Mouse (Mus musculus): ENCODE measurements around the gene Rarg. TPM values are rescaled to one million over a fixed set of nuclear protein-coding genes. Genes with fewer than 3 reads are reported as not detected.
A peak's percentile ranks its signal among the peaks of the same experiment; 100 is the strongest.

The Rarg gene
- polyA plus RNA-seq, 1 experiment from 2014 or later = 32.0 TPM

DNA sequence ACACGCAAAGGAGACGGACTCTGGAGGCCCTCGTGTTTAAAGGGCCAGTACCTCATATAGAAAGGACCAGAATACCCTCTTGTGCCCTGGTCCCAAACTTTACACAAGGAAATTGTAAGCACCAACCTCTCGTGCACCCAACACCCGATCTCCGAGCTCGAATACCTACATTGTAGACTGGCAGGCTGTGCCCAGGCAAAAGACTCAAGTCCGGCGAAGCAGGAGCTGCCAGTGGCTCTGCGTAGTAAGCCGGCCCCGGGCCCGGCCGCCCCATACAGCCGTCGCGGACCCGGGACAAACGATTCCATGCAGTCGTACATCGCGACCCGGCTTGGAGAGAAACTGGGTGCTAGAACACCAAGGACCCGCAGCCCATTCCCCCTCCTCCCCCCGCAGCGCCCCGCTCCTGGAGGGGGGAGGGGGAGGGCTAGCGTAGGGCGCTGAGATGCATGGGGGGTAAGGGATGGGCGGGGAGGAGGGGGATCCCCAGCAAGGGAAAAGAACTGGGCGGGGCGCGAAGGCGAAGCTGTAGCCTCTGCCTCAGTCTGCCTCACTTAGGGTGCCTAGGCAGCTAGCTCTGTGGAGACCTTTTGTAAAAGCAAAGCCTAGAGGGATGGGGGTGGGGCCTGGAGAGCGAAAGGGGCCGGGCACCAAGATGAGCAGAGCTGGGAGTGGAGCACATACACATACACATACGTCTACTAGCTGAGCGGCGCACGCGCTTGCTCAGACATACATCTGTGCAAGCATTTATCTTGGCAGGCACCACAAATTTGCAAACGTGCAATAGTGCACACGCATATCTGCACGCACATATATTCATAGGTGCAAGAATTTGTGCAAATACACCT, 11.2 kb downstream of the Rarg start:
- TF ChIP-seq CTCF (IDR thresholded peaks at IDR 0.05) = no peak
- in situ Hi-C loops (cut with MboI; ENCODE audit: low pct_unique_long_range_greater_than_20kb) = no loop called here
- peak; percentile 42 for ATAC-seq
- H3K27me3 ChIP-seq = no peaks in the 10 kb centered on the region
- POLR2A ChIA-PET = interaction anchor here (0.8 to 1.3 kb wide), 3 partner anchors 12 to 33 kb away, joined by 3 to 4 read pairs (median 4); partner anchors contain the start of gene Mfsd5
- CTCF ChIA-PET = interaction anchor here (0.7 to 1.7 kb wide), 2 partner anchors 22 to 42 kb away, joined by 3 to 9 read pairs; partner anchors contain the start of gene Csad
- DNase-seq (ENCODE audit: low read depth, low spot score) = no peak

DNA sequence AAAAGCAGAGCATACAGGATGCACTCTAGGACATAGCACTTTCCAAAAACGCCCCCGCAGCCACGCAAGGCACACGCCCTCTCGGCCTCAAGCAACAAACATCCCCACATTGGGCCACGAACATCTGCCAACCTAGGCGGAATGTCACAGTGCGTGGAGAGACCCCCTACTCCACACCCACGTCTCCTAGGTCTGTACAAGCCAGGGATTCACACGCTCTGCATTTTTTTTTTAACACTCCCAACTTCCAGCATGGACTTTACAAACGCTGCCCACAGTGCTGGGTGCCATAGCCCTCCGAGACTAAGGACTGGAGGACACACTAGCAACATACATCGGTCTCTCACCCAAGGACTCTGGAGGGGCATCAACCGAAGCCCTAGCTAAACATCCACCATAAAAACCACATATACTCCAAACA, 11.8 kb downstream of the Rarg start:
- ATAC-seq (no peak), DNase-seq (ENCODE audit: low read depth, low spot score) (no peak)
- POLR2A ChIA-PET = interaction anchor here (1.3 kb wide), 1 partner anchor 13 kb away, joined by 4 read pairs; no protein-coding TSS in a partner anchor
- H3K27me3 ChIP-seq = no peaks in the 10 kb centered on the region
- no peak for TF ChIP-seq CTCF (IDR thresholded peaks at IDR 0.05)
- CTCF ChIA-PET = interaction anchor here (1.7 kb wide), 1 partner anchor 21 kb away, joined by 9 read pairs; no protein-coding TSS in a partner anchor
- in situ Hi-C loops (cut with MboI; ENCODE audit: low pct_unique_long_range_greater_than_20kb) = no loop called here

DNA sequence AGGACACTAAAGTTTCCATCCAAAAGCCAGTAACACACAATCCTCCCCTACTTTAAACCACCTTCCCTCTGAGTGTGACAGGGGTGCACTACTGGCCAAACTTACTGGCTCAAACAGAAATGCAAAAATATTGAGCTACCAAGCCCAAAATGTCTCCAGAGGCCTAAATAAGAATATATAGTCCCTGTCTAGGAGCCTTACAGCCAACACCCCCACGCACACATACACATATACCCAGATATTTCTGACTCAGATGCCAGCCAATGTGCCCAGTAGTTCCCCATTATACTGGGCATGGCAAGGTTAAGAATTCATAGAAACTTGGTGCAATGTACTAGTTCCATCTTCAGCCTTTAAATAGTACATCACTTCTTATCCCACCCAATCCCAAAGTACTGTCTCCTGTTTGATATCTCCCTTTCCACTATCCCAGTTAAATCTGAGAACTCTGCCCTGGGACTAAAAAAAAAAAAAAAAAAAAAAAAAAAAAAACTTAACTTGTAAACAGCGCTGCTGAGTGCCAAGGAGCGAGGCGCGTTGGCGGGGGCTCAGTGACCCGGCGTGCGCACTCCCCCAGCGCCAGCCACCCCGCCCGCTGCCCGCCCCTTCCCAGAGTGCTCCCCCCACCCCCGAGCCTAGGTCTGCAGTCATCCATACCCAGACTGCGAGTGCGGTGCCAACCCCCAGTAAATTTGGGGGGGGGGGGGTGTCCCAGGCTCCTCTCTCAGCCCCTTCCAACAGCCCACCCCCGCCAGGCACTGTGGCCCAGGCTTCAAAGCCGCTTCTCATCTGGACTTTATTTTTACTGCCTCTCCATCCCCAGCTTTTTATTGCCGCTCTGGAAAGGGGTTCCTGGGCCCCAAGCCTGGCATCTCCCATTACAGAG, 12.8 kb downstream of the Rarg start:
- in situ Hi-C loops (cut with MboI; ENCODE audit: low pct_unique_long_range_greater_than_20kb) = no loop called here
- CTCF ChIA-PET = no interaction called here
- POLR2A ChIA-PET = interaction anchor here (1.3 kb wide), 1 partner anchor 14 kb away, joined by 4 read pairs; no protein-coding TSS in a partner anchor
- no peak for TF ChIP-seq CTCF (IDR thresholded peaks at IDR 0.05)
- DNase-seq (ENCODE audit: low read depth, low spot score) (no peak), ATAC-seq (no peak)
- no peaks in the 10 kb centered on the region for H3K27me3 ChIP-seq

DNA sequence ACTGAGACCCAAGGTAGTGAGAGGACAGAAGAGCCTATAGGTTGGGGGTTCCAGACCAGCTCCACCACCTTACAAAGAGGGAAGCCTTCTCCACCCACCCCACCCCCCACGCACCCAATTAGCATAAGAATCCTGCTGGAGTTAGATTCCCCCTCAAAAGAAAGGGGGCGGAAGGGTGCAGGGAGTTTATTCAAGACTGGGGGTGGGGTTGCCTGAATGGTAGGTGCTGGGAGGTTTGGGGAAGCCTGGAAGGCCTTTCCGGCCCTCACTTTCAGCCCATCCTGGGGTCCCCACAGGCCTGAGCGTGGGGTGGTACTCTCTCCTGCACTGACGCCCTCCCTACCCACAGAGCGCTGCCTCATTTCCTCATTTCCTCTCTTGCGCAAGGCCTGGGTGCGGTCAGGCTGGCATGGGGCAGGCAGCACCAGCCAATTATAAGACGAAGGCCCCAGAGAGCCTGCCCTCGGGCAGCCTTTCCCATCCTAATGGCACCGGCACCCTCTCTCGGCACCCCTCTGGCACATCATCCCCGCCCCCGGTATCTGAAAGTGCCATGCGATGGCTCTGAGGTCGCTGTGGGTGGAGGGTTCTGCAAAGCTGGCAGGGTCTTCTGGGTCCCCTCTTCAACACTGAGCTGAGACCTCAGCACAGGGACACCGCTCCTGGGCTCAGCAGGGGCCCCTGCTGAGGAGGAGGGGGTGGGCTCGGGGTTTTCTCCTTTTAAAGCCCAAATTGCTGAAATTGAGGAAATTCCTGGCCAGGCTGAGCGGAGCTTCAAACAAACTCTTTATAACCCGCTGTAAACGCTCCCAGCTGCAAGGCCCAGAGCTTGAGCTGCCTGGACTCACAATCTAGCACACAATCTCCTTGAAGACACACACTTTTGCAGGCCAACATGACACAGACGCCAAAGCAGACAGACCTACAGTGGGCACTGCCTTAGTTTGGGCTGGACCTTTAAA, 13.8 kb downstream of the Rarg start:
- DNase-seq (ENCODE audit: low read depth, low spot score) (no peak), ATAC-seq (no peak)
- TF ChIP-seq CTCF (IDR thresholded peaks at IDR 0.05) = no peak
- CTCF ChIA-PET = no interaction called here
- in situ Hi-C loops (cut with MboI; ENCODE audit: low pct_unique_long_range_greater_than_20kb) = no loop called here
- POLR2A ChIA-PET = interaction anchor here (0.6 kb wide), 1 partner anchor 57 kb away, joined by 5 read pairs; no protein-coding TSS in a partner anchor
- no peaks in the 10 kb centered on the region for H3K27me3 ChIP-seq

DNA sequence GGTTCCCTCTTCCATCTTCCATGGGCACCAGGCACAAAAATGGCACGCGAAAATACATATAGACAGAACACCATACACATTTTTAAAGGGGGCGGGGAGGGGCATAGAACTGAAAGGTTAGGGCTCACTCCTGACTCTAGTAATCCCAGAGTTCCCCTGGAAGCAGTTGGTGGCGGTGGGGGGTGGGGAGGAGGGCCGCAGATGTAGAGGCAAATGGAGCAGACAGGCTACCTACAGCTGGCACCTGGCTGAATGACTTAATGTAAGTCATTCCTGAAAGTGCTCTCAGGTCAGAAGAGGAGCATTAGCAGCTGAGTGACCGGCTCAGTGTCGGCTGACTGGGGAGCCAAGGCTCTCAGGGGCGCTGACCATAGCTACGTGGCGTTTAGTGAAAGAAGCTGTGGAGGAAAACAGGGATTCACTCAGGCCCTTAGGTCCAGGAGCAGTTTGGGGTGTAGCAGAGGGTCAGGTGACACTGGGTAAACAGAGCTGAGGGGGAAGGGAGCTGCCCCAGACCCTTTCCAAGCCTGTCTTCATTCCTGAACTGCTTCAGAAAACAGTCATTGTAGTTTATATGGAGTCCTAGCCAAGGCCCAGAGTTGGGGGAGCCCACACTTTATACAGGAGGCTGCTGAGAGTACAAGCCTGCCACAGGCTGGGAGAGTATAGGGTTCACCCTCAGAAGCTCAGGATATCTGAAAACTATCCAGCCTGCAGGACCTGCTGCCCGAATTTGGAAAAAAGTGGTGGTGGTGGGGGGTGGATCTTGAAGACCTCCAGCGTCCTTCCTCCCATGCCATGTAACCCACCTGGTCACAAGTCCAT, 14.7 kb downstream of the Rarg start:
- in situ Hi-C loops (cut with MboI; ENCODE audit: low pct_unique_long_range_greater_than_20kb) = no loop called here
- ChIA-PET POLR2A (interaction anchor here (0.6 kb wide), 2 partner anchors 56 kb away, joined by 4 to 5 read pairs; no protein-coding TSS in a partner anchor), CTCF (interaction anchor here (1.8 kb wide), 1 partner anchor 52 kb away, joined by 5 read pairs; no protein-coding TSS in a partner anchor)
- no peak for DNase-seq (ENCODE audit: low read depth, low spot score)
- H3K27me3 ChIP-seq = no peaks in the 10 kb centered on the region
- TF ChIP-seq CTCF (IDR thresholded peaks at IDR 0.05) = no peak
- ATAC-seq = no peak

DNA sequence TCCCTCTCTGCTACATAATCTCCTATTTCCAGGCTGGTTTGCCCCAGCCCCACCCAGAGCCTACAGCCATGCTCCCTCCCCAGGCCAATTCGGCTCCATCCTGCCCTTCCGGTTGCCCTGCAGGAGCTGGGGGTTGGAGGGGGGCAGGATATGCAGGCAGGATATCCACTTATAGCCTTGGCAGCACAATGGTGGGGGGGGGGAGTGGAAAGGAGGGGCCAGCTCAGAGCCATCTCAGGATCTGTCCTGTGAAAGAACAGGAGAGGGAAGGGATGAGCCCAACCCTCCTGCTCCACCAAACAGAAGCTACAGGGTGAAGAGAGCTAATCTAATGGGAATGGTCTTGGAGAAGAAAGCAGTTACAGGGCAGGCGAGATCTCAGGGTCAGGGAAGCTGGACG, 16.7 kb downstream of the Rarg start:
- TF ChIP-seq CTCF (IDR thresholded peaks at IDR 0.05) = no peak
- CTCF ChIA-PET = interaction anchor here (1.0 to 2.2 kb wide), 3 partner anchors 38 to 75 kb away, joined by 3 to 8 read pairs (median 3); partner anchors contain the start of gene Mfsd5
- H3K27me3 ChIP-seq = no peaks in the 10 kb centered on the region
- POLR2A ChIA-PET = interaction anchor here (1.1 kb wide), 1 partner anchor 38 kb away, joined by 3 read pairs; the partner anchor contains the start of gene Mfsd5
- no peak for DNase-seq (ENCODE audit: low read depth, low spot score)
- no peak for ATAC-seq
- in situ Hi-C loops (cut with MboI; ENCODE audit: low pct_unique_long_range_greater_than_20kb) = no loop called here

DNA sequence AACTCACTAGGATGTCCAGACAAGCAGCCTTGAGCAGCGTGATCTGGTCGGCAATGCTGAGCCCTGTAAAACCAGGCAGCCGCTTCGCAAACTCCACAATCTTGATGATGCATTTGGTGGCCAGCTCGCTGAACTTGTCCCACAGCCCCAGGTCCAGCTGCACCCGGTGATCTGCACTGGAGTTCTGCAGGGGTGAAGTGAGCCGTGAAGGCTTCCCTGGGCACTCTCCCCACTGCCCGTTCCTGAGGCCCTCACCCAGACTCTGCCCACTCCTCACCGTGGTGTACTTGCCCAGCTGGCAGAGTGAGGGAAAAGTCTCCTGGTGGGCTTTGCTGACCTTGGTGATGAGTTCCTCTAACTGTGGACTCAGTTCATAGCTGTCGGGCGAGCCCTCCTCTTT, 17.5 kb downstream of the Rarg start:
- ATAC-seq = no peak
- no peaks in the 10 kb centered on the region for H3K27me3 ChIP-seq
- ChIA-PET POLR2A (interaction anchor here (1.1 to 1.3 kb wide), 2 partner anchors 39 kb away, joined by 3 to 4 read pairs; partner anchors contain the start of gene Mfsd5), CTCF (interaction anchor here (0.7 to 2.2 kb wide), 7 partner anchors 34 to 73 kb away, joined by 3 to 8 read pairs (median 4); partner anchors contain the start of gene Mfsd5)
- TF ChIP-seq CTCF (IDR thresholded peaks at IDR 0.05) = no peak
- DNase-seq (ENCODE audit: low read depth, low spot score) = no peak
- in situ Hi-C loops (cut with MboI; ENCODE audit: low pct_unique_long_range_greater_than_20kb) = loop anchor here (5.0 kb wide), 1 partner anchor 32 kb away; the partner anchor contains the start of gene Gm9918

DNA sequence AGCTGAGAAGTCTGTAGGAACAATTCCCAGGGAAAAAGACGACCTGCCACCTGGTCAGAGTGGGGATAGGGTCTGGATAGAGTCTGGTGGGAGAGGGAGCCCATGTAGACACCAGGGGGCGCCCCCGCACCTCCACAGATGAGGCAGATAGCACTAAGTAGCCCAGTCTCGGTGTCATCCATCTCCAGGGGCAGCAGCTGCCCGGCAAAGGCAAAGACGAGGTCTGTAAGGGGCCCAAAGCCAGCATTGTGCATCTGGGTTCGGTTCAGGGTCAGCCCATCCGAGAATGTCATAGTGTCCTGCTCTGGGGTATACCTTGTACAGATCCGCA, 18.1 kb downstream of the Rarg start:
- in situ Hi-C loops (cut with MboI; ENCODE audit: low pct_unique_long_range_greater_than_20kb) = loop anchor here (5.0 kb wide), 1 partner anchor 33 kb away; the partner anchor contains the start of gene Gm9918
- no peak for ATAC-seq
- DNase-seq (ENCODE audit: low read depth, low spot score) = no peak
- POLR2A ChIA-PET = interaction anchor here (0.5 to 1.3 kb wide), 2 partner anchors 16 to 40 kb away, joined by 3 to 4 read pairs; partner anchors contain the start of gene Mfsd5
- no peak for TF ChIP-seq CTCF (IDR thresholded peaks at IDR 0.05)
- H3K27me3 ChIP-seq = no peaks in the 10 kb centered on the region
- CTCF ChIA-PET = interaction anchor here (0.6 to 2.2 kb wide), 6 partner anchors 39 to 72 kb away, joined by 3 to 8 read pairs (median 4); partner anchors contain the start of gene Mfsd5
